In genomic region chr13:48798256-48798771, GRCm38 (mm10) we compare ENCODE assay signal across 8 mouse cellular contexts.
A peak's percentile ranks its signal among the peaks of the same experiment; 100 is the strongest.
DNase-seq lines count a peak whose midpoint lies in the region; ATAC-seq lines count a peak whose summit lies in the region.
"Had no signal": no experiment of that assay in that cellular context is flagged by ENCODE, and none has a peak within 500 bp of the region (broad histone marks: within the 10 kb centered on the region; RNA-seq: fewer than 3 reads in every experiment).

No protein-coding gene starts in this region.

- H3K4me3 ChIP-seq in kidney, embryonic 15.5 days (replicated peaks), result no peak overlapping the region
- no peak overlapping the region for H3K4me3 ChIP-seq in forebrain, embryonic 14.5 days (ENCODE audit: low read depth, low read length)
- no peak overlapping the region for H3K4me3 ChIP-seq in midbrain, embryonic 13.5 days (replicated peaks)
- H3K4me3 ChIP-seq: heart, adult 2 months had no signal

- no peak overlapping the region for H3K4me2 ChIP-seq in kidney, embryonic 15.5 days
- H3K4me2 ChIP-seq in forebrain, embryonic 14.5 days (ENCODE audit: low read length), result no peak overlapping the region
- H3K4me2 ChIP-seq in midbrain, embryonic 13.5 days (replicated peaks), result no peak overlapping the region

- no peak overlapping the region for H3K9ac ChIP-seq in kidney, embryonic 15.5 days
- H3K9ac ChIP-seq in forebrain, embryonic 14.5 days (ENCODE audit: low read length), result no peak overlapping the region
- no peak overlapping the region for H3K9ac ChIP-seq in midbrain, embryonic 13.5 days (replicated peaks)

- 34% methylated on average over 14 of the region's 14 CpGs for WGBS in kidney, embryonic 15.5 days
- WGBS in forebrain, embryonic 14.5 days, result 36% methylated on average over 14 of the region's 14 CpGs
- WGBS in midbrain, embryonic 13.5 days, result 39% methylated on average over 14 of the region's 14 CpGs

- no peak overlapping the region for H3K27ac ChIP-seq in kidney, embryonic 15.5 days
- H3K27ac ChIP-seq in forebrain, embryonic 14.5 days (ENCODE audit: low read depth, low read length), result no peak overlapping the region
- H3K27ac ChIP-seq in midbrain, embryonic 13.5 days, result peak overlapping the region; percentile 35; the same call in 1 of the 2 replicates
- H3K27ac ChIP-seq: heart, adult 2 months had no signal

- H3K36me3 ChIP-seq in kidney, embryonic 15.5 days, result peaks cover 24% of the 10 kb centered on the region
- H3K36me3 ChIP-seq in forebrain, embryonic 14.5 days (ENCODE audit: control insufficient read depth, insufficient read depth, low read length), result peaks cover 13% of the 10 kb centered on the region
- peaks cover 19% of the 10 kb centered on the region for H3K36me3 ChIP-seq in midbrain, embryonic 13.5 days

- ATAC-seq in kidney, embryonic 15.5 days (replicated peaks; ENCODE audit: low FRiP score), result no peak
- peak; percentile 46; the same call in 1 of the 2 replicates for ATAC-seq in forebrain, embryonic 14.5 days
- peak; percentile 22; the same call in 1 of the 2 replicates for ATAC-seq in midbrain, embryonic 13.5 days

- H3K4me1 ChIP-seq in kidney, embryonic 15.5 days, result peaks cover 6% of the 10 kb centered on the region; the same call in 1 of the 2 replicates
- no peaks in the 10 kb centered on the region for H3K4me1 ChIP-seq in forebrain, embryonic 14.5 days (ENCODE audit: control insufficient read depth, insufficient read depth, low read length)
- peaks cover 4% of the 10 kb centered on the region; the same call in 1 of the 2 replicates for H3K4me1 ChIP-seq in midbrain, embryonic 13.5 days (replicated peaks)

- no peaks in the 10 kb centered on the region; the same call in 1 of the 2 replicates for H3K27me3 ChIP-seq in kidney, embryonic 15.5 days
- no peaks in the 10 kb centered on the region for H3K27me3 ChIP-seq in forebrain, embryonic 14.5 days (replicated peaks; ENCODE audit: control insufficient read depth, insufficient read depth, low read length)
- H3K27me3 ChIP-seq in midbrain, embryonic 13.5 days, result no peaks in the 10 kb centered on the region

- DNase-seq in kidney, adult 18-20 months, result peak; percentile 15
- DNase-seq in cerebellum, adult 18-20 months, result peak; percentile 59 to 62
- peak; percentile 60 for DNase-seq in forebrain, embryonic 14.5 days (ENCODE audit: low spot score)
- DNase-seq in layer of hippocampus, adult 9-10 months (ENCODE audit: low spot score), result no peak
- no peak for DNase-seq in thymus, postnatal 4 days

- H3K9me3 ChIP-seq in kidney, embryonic 15.5 days (replicated peaks), result no peaks in the 10 kb centered on the region
- H3K9me3 ChIP-seq in forebrain, embryonic 14.5 days (replicated peaks; ENCODE audit: control insufficient read depth, low read length), result no peaks in the 10 kb centered on the region
- H3K9me3 ChIP-seq in midbrain, embryonic 13.5 days, result no peaks in the 10 kb centered on the region

Comparison
In these comparisons a context has a peak if more than half of its experiments do, and no peak if none do; other contexts are left out.
1. DNase-seq: peak in kidney, adult 18-20 months (single experiment), cerebellum, adult 18-20 months (2 of 2) and forebrain, embryonic 14.5 days (single experiment); none in layer of hippocampus, adult 9-10 months (single experiment) and thymus, postnatal 4 days (single experiment).